Mouse (Mus musculus) left cerebral cortex, postnatal 36 days (tissue): ENCODE measurements around the gene Hk1. TPM values are rescaled to one million over a fixed set of nuclear protein-coding genes. Genes with fewer than 3 reads are reported as not detected.

Experiments
- DNase-seq, 2 experiments: peaks; one replicate each; pipeline ENCODE4 v3.0.0; 2021 to 2022; ENCODE audit warnings: low spot score in 2 of 2, mixed read lengths in 1 of 2
- intact Hi-C: fragments of 180-260 bp; cut with DNase I; formaldehyde crosslinking; loops from one replicate; pipeline ENCODE4 v1.15.1; 2025
- total RNA-seq, 2 experiments: library from RNA; stranded (reverse); gene quantifications; 2 replicates each; pipeline ENCODE4 v1.2.3; 2021

The Hk1 gene
- total RNA-seq, 2 experiments from 2014 or later = 310 to 327 TPM

DNA sequence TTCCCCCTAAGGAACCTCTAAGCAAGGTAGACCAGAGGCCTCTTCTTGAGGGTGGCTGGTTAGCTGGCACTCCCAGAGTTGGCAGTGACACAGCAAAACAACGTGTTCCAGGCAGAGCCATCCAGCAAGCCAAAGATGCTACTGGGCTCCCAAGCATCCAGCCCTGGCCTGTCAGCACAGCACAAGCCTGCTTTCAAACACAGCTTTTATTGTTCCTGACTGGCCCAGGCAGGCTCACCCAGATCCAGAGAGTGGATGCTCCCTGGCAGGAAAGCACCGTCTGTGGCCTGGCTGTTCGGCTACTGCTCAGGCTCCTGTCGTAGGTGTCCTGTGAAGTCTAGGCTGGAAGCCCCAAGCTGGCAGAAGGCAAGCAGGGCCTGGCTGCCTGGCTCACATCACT is 85.6 kb downstream of the Hk1 start:
- intact Hi-C loops = no loop called here
- DNase-seq = peak in 1 of 2 experiments; percentile 25

DNA sequence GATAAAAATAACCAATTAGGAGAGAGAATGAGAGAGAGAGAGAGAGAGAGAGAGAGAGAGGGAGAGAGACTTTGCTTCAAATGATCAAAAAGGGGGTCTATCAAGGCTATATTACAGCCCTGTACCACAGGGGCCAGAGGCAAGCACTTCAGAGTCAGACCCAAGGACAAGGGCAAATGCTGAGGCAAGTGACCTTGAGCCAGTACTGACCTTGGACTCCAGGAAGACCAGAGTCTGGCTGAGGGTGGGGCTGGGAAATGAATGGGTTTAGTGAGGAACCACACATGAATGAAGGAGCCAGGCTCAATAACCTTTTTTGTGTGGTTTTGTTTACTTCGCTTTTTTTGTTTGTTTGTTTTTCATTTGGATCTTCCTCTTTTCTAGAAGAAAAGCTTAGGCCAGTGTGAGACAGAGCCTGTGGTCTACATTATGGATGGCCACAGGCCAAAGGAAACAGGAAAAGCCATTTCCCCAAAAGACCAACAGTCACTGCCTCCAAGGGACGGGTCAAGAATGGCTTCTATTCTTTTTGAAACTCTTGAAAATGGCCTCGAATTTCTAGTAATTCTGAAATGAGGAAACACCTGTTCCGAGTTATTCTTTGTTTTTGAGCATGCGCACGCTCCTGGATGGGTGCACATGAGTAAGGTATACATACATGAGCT is 92.1 kb downstream of the Hk1 start:
- intact Hi-C loops = no loop called here
- DNase-seq = no peak

- no peak for DNase-seq
- intact Hi-C loops = no loop called here
These were observed 96.4 kb downstream of the Hk1 start for GRCm38 (mm10) chr10:62283206-62283792.

- peak; percentile 16 to 36 for DNase-seq
- intact Hi-C loops = no loop called here
These were observed 96.9 kb downstream of the Hk1 start for GRCm38 (mm10) chr10:62282782-62283181.

GRCm38 (mm10) chr10:62279671-62280070 is 100.0 kb downstream of the Hk1 start:
- DNase-seq = no peak
- intact Hi-C loops = loop anchor here (5.0 kb wide), 1 partner anchor 63 kb away; no protein-coding TSS in a partner anchor

GRCm38 (mm10) chr10:62279066-62279465 is 100.6 kb downstream of the Hk1 start:
- intact Hi-C loops = loop anchor here (5.0 kb wide), 1 partner anchor 63 kb away; no protein-coding TSS in a partner anchor
- DNase-seq = no peak

- intact Hi-C loops = loop anchor here (5.0 kb wide), 1 partner anchor 65 kb away; no protein-coding TSS in a partner anchor
- DNase-seq = no peak
These were observed 102.0 kb downstream of the Hk1 start for GRCm38 (mm10) chr10:62277499-62278293.

GRCm38 (mm10) chr10:62275235-62275634 is 104.5 kb downstream of the Hk1 start:
- intact Hi-C loops = loop anchor here (5.0 kb wide), 1 partner anchor 67 kb away; no protein-coding TSS in a partner anchor
- DNase-seq = peak; percentile 71 to 75

DNA sequence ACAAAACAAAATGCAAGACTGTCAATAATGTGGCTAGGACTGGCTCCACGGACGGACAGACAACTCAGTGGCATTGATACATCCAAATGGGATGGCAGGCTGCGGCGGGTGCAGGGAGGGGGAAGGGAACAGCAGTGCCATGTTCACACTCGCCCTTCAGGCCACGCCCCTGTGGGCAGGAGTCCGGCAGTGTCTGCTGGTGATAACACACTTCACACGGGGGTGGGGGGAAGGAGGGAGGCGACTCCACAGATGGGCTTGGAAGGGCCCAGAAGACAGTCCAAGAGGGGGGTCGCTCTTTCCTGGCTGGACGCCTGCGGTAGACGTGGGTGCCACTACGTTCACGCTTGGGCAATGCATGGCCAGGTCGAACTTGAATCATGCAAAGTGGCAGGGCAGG is 110.4 kb downstream of the Hk1 start:
- intact Hi-C loops = no loop called here
- DNase-seq = no peak

DNA sequence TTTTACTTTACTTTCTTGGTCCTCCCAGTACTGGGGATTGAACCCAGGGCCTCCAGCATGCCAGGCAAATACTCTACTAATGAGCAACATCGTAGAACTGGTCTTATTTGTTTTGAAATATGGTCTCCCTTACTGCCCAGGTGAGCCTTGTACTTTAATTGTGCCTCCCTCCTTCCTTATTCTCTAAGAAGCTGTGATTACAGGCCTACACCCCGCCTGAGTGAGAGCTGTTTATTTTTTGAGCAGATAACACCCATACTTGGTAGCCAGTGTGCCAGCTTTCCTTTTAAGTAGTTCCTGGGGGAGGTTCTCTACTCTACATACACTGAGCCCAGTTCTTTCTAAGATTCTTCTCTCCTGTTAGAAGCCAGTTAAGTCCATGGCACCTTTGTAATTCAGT is 115.4 kb downstream of the Hk1 start:
- intact Hi-C loops = no loop called here
- DNase-seq = no peak

DNA sequence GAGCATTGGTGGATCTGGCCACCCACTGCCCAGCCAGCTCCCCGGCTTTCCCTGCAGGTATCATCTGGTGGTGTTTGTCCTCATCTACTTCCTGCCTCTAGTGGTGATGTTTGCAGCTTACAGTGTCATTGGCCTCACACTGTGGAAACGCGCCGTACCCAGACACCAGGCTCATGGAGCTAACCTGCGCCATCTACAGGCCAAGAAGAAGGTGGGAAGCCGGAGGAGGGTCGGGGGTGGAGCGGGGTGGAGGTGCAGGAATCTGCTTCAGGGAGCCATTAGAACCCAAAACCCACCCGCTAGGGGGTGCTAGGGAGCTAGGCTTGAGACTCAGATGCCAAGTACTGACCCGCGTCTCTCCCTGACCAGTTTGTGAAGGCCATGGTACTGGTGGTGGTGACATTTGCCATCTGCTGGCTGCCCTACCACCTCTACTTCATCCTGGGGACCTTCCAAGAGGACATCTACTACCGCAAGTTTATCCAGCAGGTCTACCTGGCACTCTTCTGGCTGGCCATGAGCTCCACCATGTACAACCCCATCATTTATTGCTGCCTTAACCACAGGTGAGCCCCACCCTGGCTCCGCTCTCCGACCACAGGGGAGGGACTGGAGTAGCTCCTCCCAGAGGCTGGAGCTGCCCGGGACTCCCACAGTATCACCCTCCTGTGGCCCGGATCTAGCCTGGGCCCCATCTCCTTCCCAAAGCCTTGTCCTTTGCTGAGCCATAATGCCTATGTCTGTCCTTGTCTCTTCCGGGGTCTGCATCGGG is 118.4 kb downstream of the Hk1 start:
- DNase-seq = peak in 1 of 2 experiments; percentile 49
- intact Hi-C loops = no loop called here

GRCm38 (mm10) chr10:62258298-62258697 is 121.4 kb downstream of the Hk1 start:
- no peak for DNase-seq
- intact Hi-C loops = no loop called here

GRCm38 (mm10) chr10:62252496-62253235 is 127.0 kb downstream of the Hk1 start:
- DNase-seq = no peak
- intact Hi-C loops = no loop called here

GRCm38 (mm10) chr10:62252000-62252488 is 127.7 kb downstream of the Hk1 start, which contains the start of gene Tacr2:
Gene Tacr2 (plus strand): TSS chr10:62252438.
- intact Hi-C loops = no loop called here
- no peak for DNase-seq

GRCm38 (mm10) chr10:62247815-62248214 is 131.9 kb downstream of the Hk1 start:
- DNase-seq = no peak
- intact Hi-C loops = loop anchor here (5.0 kb wide), 1 partner anchor 141 kb away; no protein-coding TSS in a partner anchor

- intact Hi-C loops = loop anchor here (5.0 kb wide), 1 partner anchor 140 kb away; no protein-coding TSS in a partner anchor
- no peak for DNase-seq
These were observed 132.6 kb downstream of the Hk1 start for GRCm38 (mm10) chr10:62247156-62247555.

DNA sequence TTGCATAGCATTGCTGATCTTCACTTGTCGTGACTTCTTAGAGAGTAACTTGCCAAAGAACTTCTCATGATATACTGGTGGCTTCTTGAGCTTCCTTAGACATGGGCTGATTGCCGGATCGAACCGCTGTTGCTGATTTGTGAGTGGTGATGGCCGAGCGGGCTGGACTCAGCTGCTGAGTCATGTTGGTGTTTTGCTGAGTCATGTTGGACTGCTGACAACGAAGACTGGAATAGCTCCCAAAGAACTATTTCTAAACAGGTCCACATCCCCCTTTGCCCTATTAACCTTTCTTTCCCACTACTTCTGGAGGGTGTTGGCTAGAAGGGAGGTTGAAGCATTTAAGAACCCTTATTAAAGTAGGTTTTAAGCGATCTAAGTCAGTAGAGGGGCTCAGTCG is 135.6 kb downstream of the Hk1 start:
- DNase-seq = no peak
- intact Hi-C loops = no loop called here

- peak in 1 of 2 experiments; percentile 38 for DNase-seq
- intact Hi-C loops = loop anchor here (1.0 kb wide), 1 partner anchor 56 kb away; no protein-coding TSS in a partner anchor
These were observed 136.8 kb downstream of the Hk1 start for GRCm38 (mm10) chr10:62242896-62243295.

DNA sequence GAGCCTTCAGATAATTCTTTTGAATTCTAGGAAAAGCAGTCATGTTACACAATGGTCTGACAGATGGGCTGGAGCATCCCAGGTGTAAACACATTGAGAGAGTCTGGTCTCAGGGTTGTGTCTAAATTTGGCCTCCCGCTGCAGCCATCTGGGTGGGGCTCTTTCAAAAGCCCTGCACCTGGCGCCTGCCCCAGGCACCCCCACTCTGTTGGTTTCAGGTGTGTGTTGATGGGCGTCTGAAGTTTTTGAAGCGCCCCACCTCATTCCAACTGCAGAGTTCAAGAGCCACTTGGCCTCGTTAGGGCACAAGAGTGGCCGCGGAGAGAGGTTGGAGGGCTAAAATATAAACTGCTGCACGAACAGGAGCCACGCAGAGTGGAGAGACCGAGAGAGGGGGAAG is 137.3 kb downstream of the Hk1 start:
- DNase-seq = no peak
- intact Hi-C loops = no loop called here
